Mouse (Mus musculus): ENCODE results near the gene Eif4a3.

Gene Eif4a3

GRCm38 (mm10) chr11:119299391-119300245 lies at the start of gene Eif4a3:
Eif4a3 (minus strand) TSS chr11:119300089.
- DNase-seq = peak; percentile 96 to 98

- DNase-seq = no peak
Observed at GRCm38 (mm10) chr11:119347125-119347524, 47.2 kb upstream of the Eif4a3 start.

GRCm38 (mm10) chr11:119344865-119345264 lies 45.0 kb upstream of the Eif4a3 start:
- DNase-seq = no peak

GRCm38 (mm10) chr11:119344178-119344577 lies 44.3 kb upstream of the Eif4a3 start:
- no peak for DNase-seq

GRCm38 (mm10) chr11:119339637-119340036 lies 39.7 kb upstream of the Eif4a3 start:
- peak; percentile 86 to 89 for DNase-seq

- DNase-seq = no peak
Observed at GRCm38 (mm10) chr11:119339179-119339578, 39.3 kb upstream of the Eif4a3 start.

GRCm38 (mm10) chr11:119338271-119339059 lies 38.6 kb upstream of the Eif4a3 start:
- DNase-seq = no peak

GRCm38 (mm10) chr11:119331970-119332369 lies 32.1 kb upstream of the Eif4a3 start:
- peak; percentile 41 to 45 for DNase-seq

- no peak for DNase-seq
Observed at GRCm38 (mm10) chr11:119330592-119330991, 30.7 kb upstream of the Eif4a3 start.

- no peak for DNase-seq
Observed at GRCm38 (mm10) chr11:119325068-119325467, 25.2 kb upstream of the Eif4a3 start.

- DNase-seq = no peak
Observed at GRCm38 (mm10) chr11:119322521-119322920, 22.6 kb upstream of the Eif4a3 start.

GRCm38 (mm10) chr11:119316720-119317119 lies 16.8 kb upstream of the Eif4a3 start:
- DNase-seq = no peak

GRCm38 (mm10) chr11:119314252-119314936 lies 14.5 kb upstream of the Eif4a3 start:
- DNase-seq = no peak

GRCm38 (mm10) chr11:119310621-119311020 lies 10.7 kb upstream of the Eif4a3 start:
- no peak for DNase-seq

GRCm38 (mm10) chr11:119307916-119308315 lies 8.0 kb upstream of the Eif4a3 start:
- DNase-seq = no peak

GRCm38 (mm10) chr11:119307658-119307867 lies 7.7 kb upstream of the Eif4a3 start, which contains the start of gene Card14:
Card14 (plus strand) TSS chr11:119307768.
- DNase-seq = no peak

- no peak for DNase-seq
Observed at GRCm38 (mm10) chr11:119306762-119307657, 7.1 kb upstream of the Eif4a3 start.

GRCm38 (mm10) chr11:119304904-119305712 lies 5.2 kb upstream of the Eif4a3 start:
- peak; percentile 64 to 69 for DNase-seq

GRCm38 (mm10) chr11:119300986-119301385 lies 1.1 kb upstream of the Eif4a3 start:
- no peak for DNase-seq

- DNase-seq = no peak
Observed at GRCm38 (mm10) chr11:119300246-119300935, 502 bp upstream of the Eif4a3 start.

- no peak for DNase-seq
Observed at GRCm38 (mm10) chr11:119298917-119299316, 972 bp downstream of the Eif4a3 start.

Data from B cell, adult 2 months (primary cell).